Mouse (Mus musculus): ENCODE measurements around the gene H1foo. TPM values are rescaled to one million over a fixed set of nuclear protein-coding genes. Genes with fewer than 3 reads are reported as not detected.

The H1foo gene
- total RNA-seq, 2 experiments from 2014 or later, result not detected

DNA sequence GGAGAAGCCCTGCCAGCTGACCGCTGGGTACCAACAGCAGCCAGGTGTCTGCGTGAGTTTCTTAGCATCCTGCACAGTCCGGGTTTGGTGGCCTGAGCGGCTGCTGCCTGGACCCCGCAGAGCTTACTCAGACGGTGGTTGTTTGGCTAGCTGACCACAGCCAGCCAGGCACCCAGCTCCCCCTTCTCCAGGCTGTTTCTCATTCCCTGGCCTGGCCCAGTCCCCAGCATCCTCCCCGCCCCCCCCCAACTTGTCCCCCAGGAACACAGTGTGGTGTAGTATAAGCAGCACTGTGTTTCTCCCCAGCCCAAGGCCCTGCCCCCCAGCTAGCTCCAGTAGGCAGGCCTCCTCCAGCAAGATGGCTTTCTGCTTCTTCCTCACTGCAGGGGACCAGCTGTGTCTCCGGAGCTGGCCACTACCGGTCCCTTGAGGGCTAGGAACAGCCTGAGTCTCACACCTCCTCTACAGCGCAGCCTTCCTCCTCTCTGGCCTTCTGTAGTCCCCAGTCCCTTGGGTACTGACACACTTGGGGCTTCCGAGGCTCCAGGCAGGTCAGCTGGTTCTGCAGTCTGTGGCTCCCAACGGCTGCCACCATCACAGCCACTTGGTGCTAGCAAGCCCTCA lies 41.8 kb downstream of the H1foo start:
- peak; percentile 63 for DNase-seq

DNA sequence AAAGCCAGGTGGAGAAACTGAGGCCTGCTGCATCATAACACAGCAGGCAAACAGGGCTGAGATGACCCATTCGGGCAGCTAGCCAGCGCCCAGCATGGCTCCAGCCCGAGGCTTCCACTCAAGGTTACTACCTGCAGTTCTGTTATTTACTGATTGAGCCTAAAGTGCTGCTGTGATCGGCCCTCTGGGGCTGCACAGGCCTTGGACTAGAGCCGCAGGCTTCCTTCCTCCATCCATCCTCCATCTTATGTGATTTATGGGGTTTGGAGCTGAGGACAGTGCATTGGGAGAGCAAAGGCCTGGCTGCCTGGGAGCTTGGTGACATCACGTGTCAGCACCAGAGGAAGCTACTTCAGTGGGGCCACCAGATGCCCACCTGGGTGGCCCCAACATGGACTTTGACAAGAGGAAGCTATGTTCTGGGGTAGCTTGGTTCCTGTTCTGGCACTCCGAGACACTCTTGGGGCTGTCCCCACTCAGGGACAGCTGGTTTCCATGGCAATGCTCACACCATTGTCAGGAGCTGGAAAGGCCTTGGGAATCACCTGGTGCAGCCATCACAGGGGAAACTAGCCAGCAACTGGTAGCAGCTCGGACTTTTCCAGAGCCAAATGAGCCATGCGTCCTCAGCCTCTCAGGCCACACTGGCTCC lies 42.5 kb downstream of the H1foo start:
- DNase-seq, result peak; percentile 35

GRCm38 (mm10) chr6:115989032-115989431 lies 44.3 kb downstream of the H1foo start:
- no peak for DNase-seq

DNA sequence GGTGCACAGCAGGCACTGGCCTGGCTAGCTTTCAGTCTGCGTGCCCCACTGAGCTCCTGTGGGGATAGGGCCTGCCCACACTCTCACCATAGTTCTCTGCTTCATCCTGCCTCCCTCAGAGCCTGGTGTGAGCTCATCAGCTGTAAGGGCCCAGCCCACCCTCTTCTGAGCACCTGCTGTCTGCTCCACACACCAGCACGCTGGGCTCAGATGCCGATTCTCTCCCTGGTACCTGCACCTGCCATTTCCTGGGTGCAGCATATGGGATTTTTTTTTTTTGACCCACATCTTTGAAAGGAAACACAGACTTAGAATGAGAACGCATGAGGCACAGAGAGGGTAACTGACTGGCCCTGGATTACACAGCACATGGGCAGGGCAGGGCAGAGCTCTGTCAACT lies 44.9 kb downstream of the H1foo start:
- no peak for DNase-seq

DNA sequence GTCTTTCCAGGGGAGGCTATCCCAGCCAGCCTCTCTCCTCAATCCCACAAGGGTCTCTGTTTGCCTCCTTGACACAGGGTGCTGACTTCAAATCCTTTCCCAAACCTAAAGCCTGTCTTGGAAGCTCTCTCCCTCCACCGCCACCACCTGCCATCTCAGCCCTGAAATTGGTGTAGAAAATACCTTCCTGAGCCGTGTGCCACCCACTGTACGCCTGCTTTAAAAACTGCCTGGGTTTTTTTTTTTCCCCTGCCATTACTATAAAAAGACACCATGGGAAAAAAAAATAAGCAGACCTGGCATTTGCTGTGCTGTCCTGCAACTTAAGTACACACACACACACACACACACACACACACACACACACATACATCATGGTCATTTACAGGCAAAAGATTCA lies 45.3 kb downstream of the H1foo start:
- DNase-seq, result no peak

- no peak for DNase-seq
Measured at GRCm38 (mm10) chr6:115990479-115990878, 45.7 kb downstream of the H1foo start.

DNA sequence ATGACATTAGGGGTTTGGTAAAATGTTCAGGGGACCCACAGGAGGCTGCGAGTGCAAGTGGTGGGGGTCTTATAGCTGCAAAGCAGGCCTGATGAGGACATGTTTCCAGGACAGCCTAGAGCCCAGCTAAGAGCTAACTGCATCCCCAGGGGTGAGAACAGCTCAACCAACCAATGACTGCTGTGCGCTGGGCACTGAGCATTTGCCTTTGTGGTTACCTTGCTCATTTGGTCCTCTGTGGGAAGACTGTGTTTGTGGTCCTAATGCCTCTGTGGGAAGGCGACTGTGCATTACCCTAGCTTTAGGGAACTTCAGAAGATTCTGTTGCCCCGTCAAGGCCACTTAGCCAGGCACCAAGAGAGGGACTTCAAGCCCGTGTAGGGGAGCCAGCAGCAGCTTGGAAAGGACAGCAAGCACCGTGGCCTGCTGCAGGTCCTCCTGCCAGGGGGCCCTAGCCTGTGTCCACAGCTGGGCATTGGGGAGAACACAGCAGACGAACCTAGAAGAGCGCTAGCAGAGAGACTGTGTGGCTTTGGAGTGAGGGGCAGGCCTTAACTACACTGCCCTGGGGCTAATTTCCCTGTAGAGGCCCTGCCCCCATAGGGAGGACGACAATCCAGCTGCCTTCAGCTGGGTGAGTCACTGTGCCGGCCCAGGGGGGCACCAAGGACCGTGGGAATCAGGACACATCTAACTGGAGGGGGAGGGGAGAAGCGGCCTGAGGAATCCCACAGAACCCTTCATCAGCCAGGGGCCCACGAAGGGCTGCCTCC lies 46.6 kb downstream of the H1foo start:
- peak; percentile 50 for DNase-seq

DNA sequence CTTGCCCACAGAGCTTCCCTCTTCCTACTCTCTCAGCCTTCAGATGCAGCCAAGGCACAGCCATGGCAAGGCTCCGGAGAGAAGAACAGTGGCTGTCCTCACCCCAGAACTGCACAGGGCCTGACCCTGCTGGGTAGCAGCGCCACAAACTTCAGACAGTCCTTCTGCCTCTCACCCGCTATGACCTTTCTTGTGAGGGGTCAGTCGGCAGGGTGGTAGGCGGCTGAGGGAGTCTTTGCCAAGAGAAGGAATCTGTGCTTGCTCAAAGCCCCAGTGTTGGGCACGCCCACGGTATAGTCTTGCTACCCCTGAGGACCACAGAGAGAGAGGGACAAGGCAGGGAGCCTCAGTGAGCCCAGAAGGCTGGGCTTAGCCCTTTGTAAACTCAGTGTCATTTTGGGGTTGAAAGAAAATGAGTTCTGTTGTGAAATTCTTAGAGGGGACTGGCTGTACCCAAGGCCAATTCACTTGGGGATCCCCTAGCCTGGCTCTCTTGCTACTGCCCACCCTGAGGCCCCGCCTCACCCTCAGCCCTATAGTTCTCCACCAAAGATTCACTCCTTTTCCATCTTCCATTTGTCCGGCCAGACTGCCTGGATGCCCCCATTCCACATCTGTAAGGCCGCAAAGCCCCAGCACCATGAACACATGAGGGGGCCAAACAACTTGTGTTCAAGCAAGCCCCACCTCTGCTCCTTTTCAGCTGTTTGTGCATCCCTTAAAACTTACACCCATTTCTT lies 47.3 kb downstream of the H1foo start:
- DNase-seq, result peak; percentile 39

DNA sequence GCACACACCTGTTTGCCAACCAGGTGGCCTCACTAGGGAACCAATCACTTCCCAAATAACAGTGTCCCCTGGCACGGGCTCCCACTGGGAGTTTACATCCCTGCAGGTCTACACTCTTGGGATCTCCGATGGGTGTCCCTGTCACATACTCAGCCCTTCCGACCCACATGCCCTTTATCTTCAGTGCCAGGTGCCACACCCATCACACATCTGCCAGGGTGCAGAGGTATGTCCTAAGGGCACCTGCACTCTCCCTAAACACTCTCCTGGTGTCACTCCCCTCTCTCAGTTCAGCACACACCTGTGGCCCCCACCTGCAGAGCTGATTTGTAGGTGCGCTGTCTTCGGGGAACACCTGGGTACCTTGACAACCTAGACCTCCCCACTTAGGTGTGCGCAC lies 48.2 kb downstream of the H1foo start:
- no peak for DNase-seq

GRCm38 (mm10) chr6:115993463-115994145 lies 48.9 kb downstream of the H1foo start:
- DNase-seq, result no peak

GRCm38 (mm10) chr6:115994146-115994876 lies 49.6 kb downstream of the H1foo start:
- peak; percentile 50 for DNase-seq

DNA sequence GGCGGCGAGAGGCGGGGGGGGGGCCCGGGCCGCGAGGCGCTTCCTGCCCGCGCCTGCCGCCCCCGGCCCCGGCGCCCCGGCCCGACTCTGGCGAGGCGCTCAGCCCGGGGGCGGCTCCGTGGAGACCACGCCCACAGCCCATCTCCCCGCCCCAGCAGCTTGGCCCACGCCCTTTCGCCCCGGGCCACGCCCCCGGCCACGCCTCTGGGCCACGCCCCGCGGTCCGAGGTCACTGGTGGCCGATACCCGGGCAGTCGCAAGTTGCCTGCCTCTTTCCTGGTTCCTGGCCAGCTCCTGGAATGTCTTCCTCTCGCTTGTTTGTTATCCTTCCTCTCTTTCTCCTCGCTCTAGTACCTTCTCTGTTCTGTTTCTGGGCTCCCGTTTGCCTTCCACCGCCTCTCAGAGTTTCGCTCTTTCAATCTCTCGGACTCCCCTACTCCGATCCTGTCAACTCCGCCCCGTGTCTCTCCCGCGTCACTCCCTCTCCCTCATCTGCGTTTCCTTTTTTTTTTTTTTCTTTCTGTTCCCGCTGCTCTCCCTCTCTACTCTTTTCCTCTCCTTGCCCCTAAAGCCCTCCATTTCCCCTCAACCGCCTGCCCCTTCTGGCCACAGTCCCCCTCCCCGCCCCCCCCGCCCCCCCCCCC lies 50.3 kb downstream of the H1foo start, which contains the start of gene Plxnd1:
TSS of gene Plxnd1 (minus strand) at position 129 of the 644 bp plus-strand sequence.
- DNase-seq, result peak; percentile 94

GRCm38 (mm10) chr6:115995531-115995941 lies 50.8 kb downstream of the H1foo start:
- DNase-seq, result no peak

DNA sequence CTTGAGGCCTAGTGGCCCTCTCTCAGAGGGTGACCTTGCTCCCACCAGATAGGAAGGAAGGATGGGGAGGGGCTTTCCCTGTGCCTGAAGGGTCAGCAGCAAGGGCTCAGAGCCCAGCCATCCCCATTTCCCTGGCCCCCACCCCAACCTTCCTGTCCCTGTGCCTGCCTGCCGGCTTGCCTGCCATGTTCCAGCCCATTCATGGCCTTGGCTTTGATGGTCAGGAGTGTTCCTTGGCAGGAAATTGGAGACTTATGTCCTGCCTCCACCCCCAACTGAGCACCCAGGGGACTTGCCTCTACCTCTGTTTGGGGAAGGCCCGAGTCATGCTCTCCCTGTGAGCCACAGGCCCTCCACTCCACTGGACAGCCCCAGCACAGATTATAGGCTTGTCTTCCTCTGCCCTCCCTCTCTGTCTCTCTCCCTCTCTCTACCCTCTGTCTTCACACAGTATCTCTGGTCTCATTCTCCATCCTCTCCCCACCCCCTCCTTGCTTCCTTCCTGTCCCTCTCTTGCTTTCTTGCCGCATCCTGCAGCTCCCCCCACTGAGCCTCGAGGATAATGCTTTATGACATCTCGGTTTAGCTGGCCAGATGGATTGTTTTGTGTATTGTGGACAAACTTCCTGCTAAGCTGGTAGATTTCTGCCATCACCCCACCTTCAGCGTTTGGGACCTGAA lies 51.6 kb downstream of the H1foo start:
- peak; percentile 74 for DNase-seq

DNA sequence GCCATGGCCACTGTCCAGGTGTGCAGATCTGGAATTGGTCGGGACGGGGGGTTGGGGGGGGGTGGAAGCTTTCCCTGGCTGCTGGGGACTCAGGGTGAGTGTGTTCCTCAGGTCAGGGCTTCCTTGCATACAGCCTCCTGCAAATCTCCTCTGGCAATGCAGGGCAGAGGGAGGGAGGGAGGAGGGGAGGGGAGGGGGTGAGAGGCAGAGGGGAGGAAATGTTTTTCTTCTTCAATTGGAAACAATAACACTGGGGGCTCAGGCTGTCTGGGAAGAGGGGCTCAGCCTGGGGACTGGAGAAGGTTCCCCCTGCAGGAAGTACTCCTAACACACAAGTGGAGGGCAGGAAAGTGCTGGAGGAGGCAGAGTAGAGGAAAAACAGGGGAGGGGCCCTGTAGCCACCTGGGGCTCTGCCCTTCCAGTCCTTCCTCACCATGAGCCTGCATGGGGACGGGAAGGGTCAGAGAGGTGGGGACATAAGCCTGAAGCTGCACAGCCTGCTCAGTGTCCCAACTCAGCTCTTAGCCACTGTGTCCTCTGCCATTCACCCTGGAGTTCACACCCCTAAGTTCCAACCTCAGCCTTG lies 53.1 kb downstream of the H1foo start:
- DNase-seq, result no peak

DNA sequence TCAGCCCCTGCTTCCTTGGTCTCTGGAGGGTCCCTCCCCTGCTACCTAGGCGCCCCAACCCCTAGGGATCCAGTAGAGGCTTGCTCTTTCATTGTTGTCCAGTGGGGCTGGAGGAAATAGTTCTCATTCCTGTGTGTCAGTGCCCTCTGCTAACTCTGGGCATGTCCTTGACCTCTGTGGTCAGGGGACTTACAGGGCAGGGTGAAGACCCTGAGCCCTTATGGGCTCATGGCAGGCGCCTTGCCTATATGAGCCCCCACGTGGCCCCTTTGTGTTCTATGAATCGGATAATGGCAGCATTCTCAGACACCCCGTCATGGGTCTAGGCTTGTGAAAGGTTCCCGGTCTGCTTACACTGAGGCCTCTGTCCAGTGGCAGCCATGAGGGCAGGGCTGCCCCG lies 54.0 kb downstream of the H1foo start:
- DNase-seq, result no peak

DNA sequence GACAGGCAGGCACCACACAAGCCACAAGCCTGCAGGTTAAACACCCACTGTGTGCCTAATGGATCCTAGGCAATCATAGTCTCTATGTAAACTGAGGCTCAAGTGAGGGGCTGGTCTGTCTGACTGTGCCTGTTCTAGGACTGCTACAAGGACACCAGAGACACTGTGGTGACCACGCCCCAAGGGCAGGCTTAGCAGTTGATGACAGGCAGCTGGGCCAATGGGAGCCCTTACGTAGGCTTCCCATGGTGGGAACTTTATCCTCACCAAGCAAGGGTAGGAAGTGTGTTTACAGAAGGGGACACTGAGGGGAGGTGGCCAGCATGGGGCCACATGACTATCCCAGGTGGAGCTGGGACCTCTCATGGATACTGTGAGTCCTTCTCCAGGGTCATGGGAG lies 54.5 kb downstream of the H1foo start:
- DNase-seq, result no peak

Measured in gastrocnemius, postnatal 25 days (tissue).